Mouse (Mus musculus) spleen, embryonic (tissue): Measurements from ENCODE around the gene Adam12.

ENCODE experiments used
- CTCF ChIA-PET: fragments of 350-600 bp; sonication (Branson Sonifier 250); formaldehyde crosslinking; loops from one replicate; lab custom pipeline; 2022; lab: Charles Lee

Adam12 gene

DNA sequence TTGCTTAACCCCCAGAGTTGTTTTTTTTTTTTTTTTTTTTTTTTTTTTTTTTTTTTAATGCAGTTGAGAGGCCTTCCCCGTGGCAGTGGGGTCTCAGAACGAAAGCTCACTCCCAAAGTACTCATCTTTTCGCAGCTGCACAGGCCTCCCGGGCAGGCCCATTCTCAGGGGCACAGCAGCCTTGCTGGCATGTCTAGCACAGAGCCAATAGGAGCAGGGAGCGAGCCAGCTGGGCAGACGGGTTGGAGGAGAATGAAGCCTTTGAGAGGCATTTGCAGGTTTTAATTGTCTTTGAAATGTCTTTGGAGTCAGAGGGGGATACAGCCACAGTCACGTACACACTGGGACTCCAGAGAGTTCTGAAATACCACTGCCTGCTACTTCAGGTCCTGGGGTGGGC lies 217.2 kb downstream of the Adam12 start:
- CTCF ChIA-PET: no interaction called here

DNA sequence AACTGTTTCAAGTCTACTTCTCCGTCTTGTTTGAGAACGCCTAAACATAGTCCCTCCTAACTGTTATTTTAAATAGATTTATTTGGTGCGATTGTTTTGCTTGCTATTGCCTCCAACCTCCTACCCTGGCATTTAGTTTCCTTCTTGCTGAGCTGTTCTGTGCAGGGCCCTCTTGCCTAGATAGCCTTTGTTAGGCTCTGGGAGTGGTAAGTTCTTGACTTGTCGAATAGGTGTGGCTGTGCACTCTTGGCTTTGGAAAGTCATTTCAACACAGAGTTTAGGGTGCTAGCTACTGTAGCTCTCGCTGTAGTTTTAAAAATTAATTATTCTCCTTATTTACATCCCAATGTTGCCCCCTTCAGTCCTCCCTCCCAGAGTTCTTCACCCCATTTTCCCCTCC lies 222.8 kb downstream of the Adam12 start:
- CTCF ChIA-PET: no interaction called here

DNA sequence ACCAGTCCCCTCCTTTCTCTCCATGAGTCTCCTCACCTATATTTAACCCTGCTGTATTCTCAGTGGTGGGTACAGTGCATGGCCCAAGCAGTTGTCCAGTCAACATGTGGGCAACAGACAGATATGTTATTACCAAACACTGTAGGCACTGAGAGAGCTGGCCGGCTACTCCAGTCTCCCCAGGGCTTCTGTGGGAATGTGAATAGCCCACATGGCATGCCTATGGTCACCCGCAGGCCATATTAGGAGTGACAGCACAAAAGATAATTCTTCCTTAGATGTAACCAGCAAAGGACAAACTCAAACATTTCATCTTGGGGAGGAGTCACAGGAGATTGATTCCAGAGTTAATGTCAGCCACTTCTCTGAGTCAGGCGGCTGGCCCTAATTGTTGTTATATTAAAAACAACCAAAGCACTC lies 224.0 kb downstream of the Adam12 start:
- CTCF ChIA-PET: interaction anchor here (0.6 kb wide), 1 partner anchor 39 kb away, joined by 4 read pairs; no protein-coding TSS in a partner anchor

DNA sequence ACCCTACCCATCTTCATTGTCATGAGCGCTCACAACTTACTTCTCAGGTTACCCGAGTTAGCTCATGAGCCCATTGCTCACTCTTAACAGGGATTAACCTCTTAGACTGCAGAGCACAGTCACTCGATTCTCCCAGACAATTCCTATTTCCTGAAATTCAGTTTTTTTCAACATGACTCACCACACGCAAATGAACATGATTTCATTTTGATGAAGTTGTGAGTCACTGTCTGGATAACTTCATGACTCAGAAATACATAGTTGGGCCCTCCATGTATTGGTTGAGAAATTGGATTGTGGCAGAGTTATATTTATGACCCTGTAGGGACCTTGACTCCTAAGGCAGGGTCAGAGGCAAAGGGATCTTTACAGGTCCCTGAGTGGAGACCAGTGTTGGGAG lies 230.4 kb downstream of the Adam12 start:
- CTCF ChIA-PET: no interaction called here

DNA sequence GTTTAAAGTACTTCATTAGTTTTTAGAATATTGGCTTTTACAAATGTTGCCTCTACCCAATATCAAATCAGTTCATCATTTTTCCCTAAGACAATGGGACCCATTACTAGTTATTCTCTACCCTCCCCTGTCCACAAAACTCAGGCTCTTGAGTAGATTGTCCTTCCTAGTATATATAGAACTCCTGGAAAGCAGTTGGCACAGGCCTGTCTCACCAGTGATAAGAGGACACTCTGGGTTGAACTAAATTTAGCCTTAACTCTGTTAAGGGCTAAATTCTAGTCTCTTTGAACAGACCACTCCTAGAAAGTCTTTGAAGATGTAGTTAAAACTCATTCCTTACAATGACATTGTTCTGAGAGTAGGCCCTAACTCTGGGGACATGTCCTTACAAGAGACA lies 241.0 kb downstream of the Adam12 start:
- CTCF ChIA-PET: no interaction called here

DNA sequence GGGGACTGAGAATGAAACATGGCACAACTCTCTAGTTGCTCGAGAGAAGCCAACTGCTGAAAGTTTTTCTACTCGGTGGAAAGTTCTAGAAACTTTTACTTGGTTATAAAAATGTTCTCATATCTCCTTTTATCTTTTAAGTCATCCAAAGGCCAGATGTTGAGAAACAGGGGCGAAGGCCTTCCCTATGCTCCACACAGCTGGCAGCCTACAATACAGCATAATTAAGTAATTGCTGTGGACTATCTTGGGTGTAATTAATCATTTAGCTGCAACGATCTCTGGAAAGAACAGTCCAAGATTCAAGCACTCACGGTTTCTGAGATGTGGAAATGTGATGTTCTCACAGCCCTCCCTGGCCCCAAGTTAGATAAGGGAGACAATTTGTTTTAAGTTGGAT lies 243.6 kb downstream of the Adam12 start:
- CTCF ChIA-PET: no interaction called here

DNA sequence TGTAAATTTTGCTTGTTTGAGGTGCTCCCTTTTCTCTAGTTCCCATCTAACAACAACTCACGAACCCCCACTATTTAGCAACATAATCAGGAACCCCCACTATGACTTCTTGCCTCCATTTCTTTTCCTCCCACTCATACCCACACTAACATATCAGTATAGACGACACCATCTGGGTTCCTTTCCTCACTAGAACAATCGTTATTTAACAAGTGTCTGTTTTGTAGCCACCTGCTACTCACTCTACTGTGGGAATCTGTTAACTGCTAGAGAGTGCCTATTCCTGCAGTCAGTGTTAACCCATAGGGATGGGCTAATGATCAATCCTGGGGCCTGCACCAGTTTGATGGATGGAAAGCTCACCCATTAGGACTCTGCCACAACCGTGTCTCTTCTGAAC lies 245.7 kb downstream of the Adam12 start:
- CTCF ChIA-PET: no interaction called here

DNA sequence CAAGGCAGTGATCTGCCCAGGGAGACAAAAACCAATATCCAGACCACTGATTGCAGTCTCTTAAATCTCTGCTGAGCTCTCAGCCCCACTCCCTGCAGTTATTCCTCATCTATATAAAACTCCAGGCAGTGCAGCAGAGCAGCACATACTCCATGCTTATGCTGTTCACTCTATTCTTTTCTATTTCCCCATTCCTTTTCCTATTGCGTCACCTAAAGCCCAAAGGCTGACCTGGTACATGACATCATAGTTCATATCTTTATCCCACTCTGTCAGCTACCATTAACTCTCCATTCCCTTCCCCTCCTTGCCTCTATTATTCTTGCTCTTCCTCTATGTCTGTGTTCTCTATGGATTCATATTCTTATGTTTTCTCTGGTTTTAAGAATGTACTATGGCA lies 246.3 kb downstream of the Adam12 start:
- CTCF ChIA-PET: no interaction called here

DNA sequence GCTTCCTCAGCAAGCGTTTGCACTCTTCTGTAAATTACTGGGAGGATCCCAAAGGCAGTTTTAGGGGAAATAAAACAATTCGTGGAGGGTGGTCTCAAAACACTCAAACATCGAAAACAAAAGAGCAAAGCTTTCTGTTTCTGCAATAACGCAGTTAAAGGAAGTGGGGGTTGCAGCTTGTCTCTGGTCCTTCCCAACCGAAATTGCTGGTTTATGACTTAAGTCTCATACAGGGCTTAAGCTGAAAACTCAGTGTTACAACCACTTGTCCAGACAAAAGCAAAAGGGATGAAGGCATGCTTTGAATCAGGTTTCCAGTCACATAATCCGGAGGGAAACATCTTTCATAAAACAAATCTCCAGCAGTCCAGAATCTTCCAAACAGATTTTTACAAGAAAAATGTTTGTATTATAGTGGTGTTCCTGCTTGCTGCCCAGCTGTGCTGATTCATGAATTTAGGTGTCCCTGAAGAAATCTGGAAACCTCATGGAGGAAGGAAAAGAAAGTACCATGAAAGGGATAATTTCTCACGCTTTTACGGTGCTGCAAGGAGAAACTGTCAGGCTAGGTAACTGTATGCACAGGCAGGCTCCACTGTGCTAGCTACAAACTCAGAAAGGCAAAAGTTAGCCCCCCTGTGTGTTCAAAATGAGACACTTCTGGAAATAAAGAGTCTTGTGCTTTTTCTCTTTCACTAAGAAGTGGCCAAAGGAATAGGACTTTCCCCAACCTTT lies 255.4 kb downstream of the Adam12 start:
- CTCF ChIA-PET: no interaction called here

DNA sequence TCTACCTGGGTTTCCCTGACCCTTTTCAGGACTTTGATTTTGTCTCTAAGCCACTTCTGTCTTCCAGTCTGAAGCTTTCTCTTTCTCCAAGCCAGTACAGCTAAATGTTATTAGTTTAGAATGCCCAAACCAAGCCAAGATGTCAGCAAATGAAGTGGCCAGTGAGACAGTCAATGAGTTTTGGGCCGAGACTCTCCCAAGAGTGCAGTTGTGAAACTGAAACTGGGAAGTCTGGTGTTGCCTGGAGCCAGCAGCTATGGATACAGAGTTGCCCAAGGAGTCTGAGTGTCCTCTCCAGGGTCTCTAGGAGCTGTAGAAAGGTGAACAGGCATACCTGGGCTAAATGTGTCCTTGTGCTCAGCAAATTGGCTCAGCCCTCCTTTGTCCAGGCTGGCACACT lies 260.9 kb downstream of the Adam12 start:
- CTCF ChIA-PET: no interaction called here

DNA sequence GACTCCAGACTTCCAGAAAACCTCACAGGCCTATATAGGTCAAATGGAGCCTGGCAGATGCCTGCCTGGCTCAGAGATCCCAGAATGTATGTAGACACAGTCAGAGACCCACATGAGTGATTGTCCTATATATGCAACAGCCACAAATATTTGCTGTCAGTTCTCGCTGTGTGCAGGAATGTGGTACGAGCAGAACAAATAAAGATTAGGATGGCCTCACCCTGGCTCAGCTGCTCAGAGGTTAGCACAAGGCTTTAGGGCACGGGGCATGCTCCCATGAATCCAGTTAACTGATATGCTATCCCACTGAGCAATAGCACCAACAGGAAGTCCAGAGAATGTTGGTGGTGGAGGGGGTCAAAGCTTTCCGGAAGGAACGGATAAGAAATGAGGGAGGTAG lies 261.5 kb downstream of the Adam12 start:
- CTCF ChIA-PET: no interaction called here

DNA sequence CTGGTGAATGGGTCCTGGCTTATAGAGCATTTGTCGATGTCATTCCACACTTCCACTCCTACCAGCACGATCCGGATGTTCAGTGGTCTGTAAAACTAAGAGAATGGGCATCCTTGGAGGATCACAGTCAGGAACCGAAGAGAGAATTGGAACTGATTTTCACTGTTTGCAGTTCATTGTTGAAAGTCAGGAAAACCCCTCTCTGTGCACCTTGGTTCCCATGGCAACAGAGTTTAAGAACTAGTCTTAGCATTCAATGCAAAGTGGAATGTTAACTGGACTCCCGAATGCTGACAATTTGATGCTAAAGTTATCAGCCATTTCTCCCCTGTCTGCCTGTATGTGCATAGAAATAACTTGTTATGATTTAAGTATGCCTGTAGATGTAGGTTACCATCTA lies 264.0 kb downstream of the Adam12 start:
- CTCF ChIA-PET: no interaction called here

DNA sequence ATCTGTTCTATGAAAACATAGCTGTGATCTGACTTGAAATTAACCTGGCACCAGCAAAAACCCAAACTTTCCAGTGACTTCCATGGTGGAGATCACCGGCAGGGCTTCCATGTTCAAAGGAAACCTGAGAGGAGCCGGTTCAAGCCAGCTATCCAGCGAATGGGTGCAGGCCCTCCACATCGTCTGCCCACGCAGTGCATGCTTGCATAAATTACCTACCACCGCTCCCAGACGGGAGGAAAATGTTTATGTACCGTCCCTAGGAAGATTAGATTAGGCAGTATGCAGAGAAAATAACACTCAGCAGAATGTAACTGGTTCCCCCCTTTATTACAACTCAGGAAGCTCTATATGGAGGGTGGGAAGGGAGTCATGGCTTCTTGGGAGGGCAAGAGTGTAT lies 268.4 kb downstream of the Adam12 start:
- CTCF ChIA-PET: no interaction called here

DNA sequence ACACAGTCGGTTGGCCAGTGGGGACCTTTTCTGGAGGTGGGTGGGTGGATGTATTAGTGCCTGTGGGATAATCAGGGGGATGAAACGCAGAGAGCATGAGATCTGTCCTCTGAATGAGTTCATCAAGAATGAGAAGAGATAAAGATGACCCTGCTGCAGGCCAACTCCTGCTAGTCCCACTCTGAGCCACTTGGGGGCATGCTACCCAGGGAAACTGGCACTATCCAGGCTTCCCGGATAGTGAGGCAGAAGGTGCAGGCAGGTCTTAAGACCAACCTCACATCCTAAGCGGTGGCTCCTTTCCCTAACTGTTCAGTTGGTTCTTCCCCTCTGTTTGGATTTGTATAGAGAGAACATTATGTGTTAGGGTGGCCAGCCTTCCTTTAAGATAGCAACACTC lies 272.7 kb downstream of the Adam12 start:
- CTCF ChIA-PET: no interaction called here

DNA sequence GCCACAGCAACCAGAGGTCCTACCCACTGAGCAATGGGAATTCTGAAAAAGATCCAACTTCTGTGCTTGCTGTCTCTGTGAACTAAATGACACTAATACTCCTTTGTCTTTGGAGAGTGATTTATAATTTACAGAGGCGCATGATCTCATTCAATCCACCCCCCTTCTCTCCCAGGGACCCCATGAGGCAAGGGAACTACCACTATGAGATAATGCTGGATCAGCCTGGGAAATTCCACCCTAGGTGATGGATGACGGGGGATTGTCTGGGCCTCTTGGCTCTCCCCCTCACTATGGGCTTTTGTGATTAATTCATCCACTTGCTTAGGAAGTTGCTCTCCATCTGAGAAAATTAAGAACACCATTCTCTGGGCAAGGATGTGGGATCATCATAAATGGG lies 274.1 kb downstream of the Adam12 start:
- CTCF ChIA-PET: no interaction called here

DNA sequence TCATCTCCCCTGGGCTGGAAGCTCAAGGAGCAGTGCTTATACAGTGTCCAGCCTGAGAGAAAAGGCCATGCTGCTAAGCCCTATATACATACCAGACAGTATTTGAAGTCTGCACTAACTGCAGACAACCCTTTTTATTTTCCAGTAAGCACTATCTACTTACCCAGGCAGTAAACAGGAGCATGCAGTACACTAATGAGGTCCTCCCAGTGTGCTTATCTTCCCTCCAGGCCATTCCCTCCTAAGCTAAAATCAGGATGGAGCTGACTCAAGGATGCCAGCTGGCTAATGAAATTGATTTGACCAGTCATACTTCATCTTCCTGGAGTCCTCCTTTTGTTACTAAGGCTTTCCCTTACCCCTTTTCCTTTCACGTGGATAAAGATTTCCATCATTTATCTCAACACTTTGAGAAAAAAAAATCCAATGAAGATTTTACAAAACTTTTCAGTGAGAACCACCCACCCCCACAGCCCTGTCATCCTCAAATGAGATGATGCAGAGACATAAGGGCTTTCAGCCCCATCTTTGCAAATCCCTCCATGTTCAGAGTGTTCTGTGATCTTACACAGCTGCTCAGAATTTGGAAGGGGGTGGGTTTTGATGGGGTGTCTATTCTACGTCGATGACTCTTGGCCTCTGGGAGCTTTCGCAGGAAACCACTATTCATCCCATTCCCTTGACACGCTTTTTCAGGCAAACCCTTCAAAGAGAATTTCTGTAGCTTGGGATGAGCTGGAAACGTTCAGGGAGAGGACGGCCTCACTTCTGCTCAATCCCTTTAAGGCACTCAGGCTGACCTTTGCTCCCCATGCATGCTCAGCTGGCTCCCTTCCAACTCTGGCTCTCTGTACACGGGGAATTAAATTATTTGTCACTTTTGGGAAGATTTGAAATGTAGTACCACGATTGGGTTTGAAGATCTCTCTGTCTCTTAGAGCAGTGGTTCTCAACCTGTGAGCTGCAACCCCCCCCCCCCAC lies 277.5 kb downstream of the Adam12 start:
- CTCF ChIA-PET: no interaction called here

DNA sequence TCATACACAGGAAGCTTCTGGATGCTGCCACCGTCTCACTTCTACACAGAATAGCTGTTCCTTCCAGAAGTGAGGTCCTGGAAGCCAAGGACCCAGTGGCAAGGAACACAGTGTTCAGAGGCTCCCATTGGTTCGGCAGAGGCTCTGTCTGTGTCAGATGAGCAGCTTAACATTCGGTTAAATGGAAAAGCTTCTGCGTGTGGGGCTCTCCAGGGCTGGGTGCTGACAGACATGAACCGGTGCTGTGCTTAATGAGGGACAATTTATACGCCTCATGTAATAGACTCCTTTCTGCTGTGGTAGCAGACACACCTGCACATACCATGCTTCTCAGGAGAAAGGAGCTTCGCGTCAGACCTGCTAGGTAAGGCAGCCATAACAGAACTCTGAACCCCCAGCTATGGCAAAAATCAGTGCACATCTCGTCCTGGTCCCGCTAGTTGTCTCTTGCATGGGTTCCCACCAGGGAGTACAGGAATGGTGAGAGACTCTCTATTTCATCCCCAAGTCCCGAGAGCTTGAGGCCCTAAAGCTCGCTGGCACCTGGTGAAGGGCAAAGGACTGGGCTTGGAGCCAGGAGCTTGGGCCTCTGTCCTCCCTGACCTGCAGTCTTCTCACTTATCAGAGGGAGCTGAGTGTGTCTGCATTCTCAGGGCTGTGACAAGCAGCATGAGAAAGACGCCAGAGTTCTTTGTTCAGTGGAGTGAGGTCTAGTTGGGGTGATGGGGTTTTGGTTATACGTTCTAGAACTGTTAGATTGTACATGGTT lies 280.0 kb downstream of the Adam12 start:
- CTCF ChIA-PET: no interaction called here

DNA sequence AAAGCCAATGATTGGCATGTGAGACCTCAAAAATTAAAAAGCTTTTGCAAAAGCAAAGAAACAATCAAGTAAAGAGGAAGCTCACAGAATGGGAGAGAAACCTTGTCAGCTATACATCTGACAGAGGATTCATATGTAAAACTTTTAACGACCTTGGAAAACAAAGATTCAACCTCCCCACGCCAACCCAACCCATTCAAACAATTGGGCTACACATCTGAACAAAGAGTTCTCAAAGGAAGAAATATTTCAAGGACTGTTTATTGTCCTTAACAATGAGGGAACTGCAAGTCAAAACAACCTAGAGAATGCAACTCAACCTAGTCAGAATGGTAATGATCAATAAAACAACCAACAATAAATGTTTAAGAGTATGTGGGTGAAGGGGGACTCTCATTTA lies 284.6 kb downstream of the Adam12 start:
- CTCF ChIA-PET: no interaction called here

DNA sequence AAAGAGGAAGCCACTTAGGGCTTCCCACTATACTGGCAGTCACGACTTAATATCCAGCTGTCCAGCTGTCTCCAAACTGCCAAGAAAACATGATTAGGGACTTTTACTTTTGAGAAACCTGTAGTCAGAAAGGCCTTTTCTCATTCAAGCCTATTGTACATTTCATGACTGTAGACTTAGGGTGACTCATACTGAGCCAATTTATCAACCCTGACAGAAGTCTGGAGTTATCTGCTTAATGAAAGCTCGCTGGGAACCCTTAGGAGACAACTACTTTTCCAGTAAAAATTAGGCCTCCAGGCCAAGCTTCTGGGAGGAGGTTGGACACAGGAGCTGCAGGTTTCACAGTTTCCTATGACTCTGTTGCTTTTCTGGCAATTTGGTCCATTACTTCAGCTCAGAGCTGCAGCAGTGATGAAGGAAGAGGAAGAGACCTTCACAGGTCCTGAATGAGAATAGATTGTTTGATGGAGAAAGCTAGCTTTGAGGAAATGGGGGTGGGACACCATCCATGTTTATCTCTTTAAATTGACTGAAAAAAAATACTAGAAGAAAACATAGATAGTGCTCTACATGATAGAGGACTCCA lies 285.1 kb downstream of the Adam12 start:
- CTCF ChIA-PET: no interaction called here

DNA sequence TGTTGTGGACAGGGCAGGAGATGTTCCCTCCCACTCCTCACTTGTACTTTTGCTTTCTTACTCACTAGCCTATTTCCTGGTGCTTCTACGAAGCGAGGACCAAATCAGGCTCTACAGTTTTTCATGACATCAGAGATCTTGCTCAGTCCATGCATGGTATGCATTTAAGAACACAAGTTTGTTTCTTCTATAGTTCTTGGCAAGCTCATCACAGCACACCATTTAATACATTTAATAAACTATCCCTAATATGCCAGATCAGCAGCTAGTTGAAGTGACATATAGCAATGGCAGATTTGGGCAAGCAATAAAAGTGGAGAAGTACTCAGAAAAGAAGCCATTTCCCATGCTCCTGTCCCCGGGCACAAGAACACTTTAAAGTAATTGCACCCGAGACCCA lies 285.8 kb downstream of the Adam12 start:
- CTCF ChIA-PET: no interaction called here

DNA sequence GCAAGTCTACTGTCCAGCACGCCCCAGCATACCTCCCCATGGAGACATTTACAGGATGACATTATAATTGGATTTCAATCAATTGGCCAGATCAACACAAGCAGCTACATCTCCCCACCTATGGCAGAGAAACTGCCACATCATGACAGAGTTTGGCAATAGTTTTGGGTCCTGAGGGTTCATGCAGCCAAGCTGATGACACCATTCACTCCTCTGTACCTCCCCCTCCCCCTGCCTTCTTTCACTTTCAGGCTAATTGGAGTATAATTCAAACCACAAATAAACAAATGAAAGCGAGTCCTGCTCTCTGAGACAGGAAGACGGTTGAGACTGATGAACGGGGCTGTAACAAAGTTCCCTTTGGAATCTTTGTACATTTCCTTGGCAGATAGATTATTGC lies 291.5 kb downstream of the Adam12 start:
- CTCF ChIA-PET: no interaction called here

DNA sequence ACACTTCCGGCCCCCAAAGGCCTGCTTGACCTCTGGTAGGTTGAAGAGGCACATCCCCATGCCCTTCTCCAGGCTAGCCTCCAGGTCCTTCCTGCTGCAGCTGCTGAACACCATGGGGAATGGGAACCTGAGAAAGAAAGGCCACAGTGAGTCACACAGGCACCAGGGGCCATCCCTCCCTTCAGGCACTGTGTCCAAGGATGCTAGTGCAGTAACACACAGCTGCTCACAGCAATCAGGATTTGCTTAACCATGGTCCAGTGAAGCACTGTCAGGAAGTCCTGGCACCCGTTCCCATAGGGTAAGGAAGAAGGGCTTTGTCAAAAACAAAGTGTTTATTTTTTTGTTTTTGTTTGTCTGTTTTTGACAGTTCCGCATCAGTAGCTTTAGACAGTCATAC lies 294.5 kb downstream of the Adam12 start:
- CTCF ChIA-PET: no interaction called here
